Mouse (Mus musculus): Measurements from ENCODE around the gene Nsmce3. TPM values are rescaled to one million over a fixed set of nuclear protein-coding genes. Genes with fewer than 3 reads are reported as not detected.

The Nsmce3 gene
- polyA plus RNA-seq, 1 experiment: 8.9 TPM

GRCm38 (mm10) chr7:64871987-64872742, 632 bp downstream of the Nsmce3 start:
- H3K27ac ChIP-seq (ENCODE audit: insufficient read depth, low read length): peak overlapping the region; percentile 75
- H3K4me1 ChIP-seq (ENCODE audit: control insufficient read depth, insufficient read depth, low read length): peaks cover 10% of the 10 kb centered on the region
- TF ChIP-seq CTCF (IDR thresholded peaks at IDR 0.05; ENCODE audit: extremely low read depth, insufficient read depth, low read length) (no peak), POLR2A (IDR thresholded peaks at IDR 0.05; ENCODE audit: extremely low read depth, insufficient read depth, low read length) (no peak)
- peak overlapping the region; percentile 90 for H3K4me3 ChIP-seq (ENCODE audit: insufficient read depth, low read length)

- no peak overlapping the region for H3K27ac ChIP-seq (ENCODE audit: insufficient read depth, low read length)
These were observed 3.2 kb downstream of the Nsmce3 start for GRCm38 (mm10) chr7:64869549-64870065.

GRCm38 (mm10) chr7:64863538-64863937, 9.3 kb downstream of the Nsmce3 start:
- H3K4me3 ChIP-seq (ENCODE audit: insufficient read depth, low read length): no peak overlapping the region

More at GRCm38 (mm10) chr7:64869549-64870065, 3.2 kb downstream of the Nsmce3 start:
- peaks cover 8% of the 10 kb centered on the region for H3K4me1 ChIP-seq (ENCODE audit: control insufficient read depth, insufficient read depth, low read length)
- no peak for TF ChIP-seq POLR2A (IDR thresholded peaks at IDR 0.05; ENCODE audit: extremely low read depth, insufficient read depth, low read length)
- TF ChIP-seq CTCF (IDR thresholded peaks at IDR 0.05; ENCODE audit: extremely low read depth, insufficient read depth, low read length): no peak
- H3K4me3 ChIP-seq (ENCODE audit: insufficient read depth, low read length): no peak overlapping the region; the same call in 1 of the 2 replicates

GRCm38 (mm10) chr7:64862978-64863377, 9.8 kb downstream of the Nsmce3 start:
- H3K27ac ChIP-seq (ENCODE audit: insufficient read depth, low read length): no peak overlapping the region
- no peaks in the 10 kb centered on the region for H3K4me1 ChIP-seq (ENCODE audit: control insufficient read depth, insufficient read depth, low read length)
- TF ChIP-seq POLR2A (IDR thresholded peaks at IDR 0.05; ENCODE audit: extremely low read depth, insufficient read depth, low read length) (no peak), CTCF (IDR thresholded peaks at IDR 0.05; ENCODE audit: extremely low read depth, insufficient read depth, low read length) (no peak)
- no peak overlapping the region for H3K4me3 ChIP-seq (ENCODE audit: insufficient read depth, low read length)

More at GRCm38 (mm10) chr7:64863538-64863937, 9.3 kb downstream of the Nsmce3 start:
- Histone ChIP-seq H3K4me1 (ENCODE audit: control insufficient read depth, insufficient read depth, low read length) (no peaks in the 10 kb centered on the region), H3K27ac (ENCODE audit: insufficient read depth, low read length) (no peak overlapping the region)
- TF ChIP-seq CTCF (IDR thresholded peaks at IDR 0.05; ENCODE audit: extremely low read depth, insufficient read depth, low read length) (no peak), POLR2A (IDR thresholded peaks at IDR 0.05; ENCODE audit: extremely low read depth, insufficient read depth, low read length) (no peak)

GRCm38 (mm10) chr7:64856526-64857082, 16.2 kb downstream of the Nsmce3 start:
- Histone ChIP-seq H3K27ac (ENCODE audit: insufficient read depth, low read length) (no peak overlapping the region), H3K4me3 (ENCODE audit: insufficient read depth, low read length) (peak overlapping the region; percentile 34; the same call in 1 of the 2 replicates), H3K4me1 (ENCODE audit: control insufficient read depth, insufficient read depth, low read length) (peaks cover 2% of the 10 kb centered on the region; the same call in 1 of the 2 replicates)
- TF ChIP-seq CTCF (IDR thresholded peaks at IDR 0.05; ENCODE audit: extremely low read depth, insufficient read depth, low read length): no peak
- no peak for TF ChIP-seq POLR2A (IDR thresholded peaks at IDR 0.05; ENCODE audit: extremely low read depth, insufficient read depth, low read length)

- Histone ChIP-seq H3K4me1 (ENCODE audit: control insufficient read depth, insufficient read depth, low read length) (peaks cover 2% of the 10 kb centered on the region; the same call in 1 of the 2 replicates), H3K27ac (ENCODE audit: insufficient read depth, low read length) (no peak overlapping the region), H3K4me3 (ENCODE audit: insufficient read depth, low read length) (peak overlapping the region; percentile 34)
- no peak for TF ChIP-seq POLR2A (IDR thresholded peaks at IDR 0.05; ENCODE audit: extremely low read depth, insufficient read depth, low read length)
- no peak for TF ChIP-seq CTCF (IDR thresholded peaks at IDR 0.05; ENCODE audit: extremely low read depth, insufficient read depth, low read length)
These were observed 16.8 kb downstream of the Nsmce3 start for GRCm38 (mm10) chr7:64855976-64856375.

GRCm38 (mm10) chr7:64855389-64855927, 17.3 kb downstream of the Nsmce3 start:
- H3K4me3 ChIP-seq (ENCODE audit: insufficient read depth, low read length): peak overlapping the region; percentile 34; the same call in 1 of the 2 replicates
- TF ChIP-seq POLR2A (IDR thresholded peaks at IDR 0.05; ENCODE audit: extremely low read depth, insufficient read depth, low read length) (no peak), CTCF (IDR thresholded peaks at IDR 0.05; ENCODE audit: extremely low read depth, insufficient read depth, low read length) (no peak)
- peaks cover 2% of the 10 kb centered on the region; the same call in 1 of the 2 replicates for H3K4me1 ChIP-seq (ENCODE audit: control insufficient read depth, insufficient read depth, low read length)
- no peak overlapping the region for H3K27ac ChIP-seq (ENCODE audit: insufficient read depth, low read length)

- no peak overlapping the region for H3K4me3 ChIP-seq (ENCODE audit: insufficient read depth, low read length)
- H3K27ac ChIP-seq (ENCODE audit: insufficient read depth, low read length): no peak overlapping the region
- no peak for TF ChIP-seq POLR2A (IDR thresholded peaks at IDR 0.05; ENCODE audit: extremely low read depth, insufficient read depth, low read length)
- TF ChIP-seq CTCF (IDR thresholded peaks at IDR 0.05; ENCODE audit: extremely low read depth, insufficient read depth, low read length): no peak
- H3K4me1 ChIP-seq (ENCODE audit: control insufficient read depth, insufficient read depth, low read length): peaks cover 2% of the 10 kb centered on the region; the same call in 1 of the 2 replicates
These were observed 22.0 kb downstream of the Nsmce3 start for GRCm38 (mm10) chr7:64850791-64851190.

GRCm38 (mm10) chr7:64847366-64847899, 25.4 kb downstream of the Nsmce3 start:
- Histone ChIP-seq H3K4me1 (ENCODE audit: control insufficient read depth, insufficient read depth, low read length) (no peaks in the 10 kb centered on the region; the same call in 1 of the 2 replicates), H3K4me3 (ENCODE audit: insufficient read depth, low read length) (no peak overlapping the region), H3K27ac (ENCODE audit: insufficient read depth, low read length) (no peak overlapping the region)
- no peak for TF ChIP-seq CTCF (IDR thresholded peaks at IDR 0.05; ENCODE audit: extremely low read depth, insufficient read depth, low read length)
- TF ChIP-seq POLR2A (IDR thresholded peaks at IDR 0.05; ENCODE audit: extremely low read depth, insufficient read depth, low read length): no peak

Data from cortical plate, adult 2 months (tissue).